25 mouse cellular contexts compared by ENCODE assay signal in genomic region chr1:159650486-159650885, GRCm38 (mm10).
A peak's percentile ranks its signal among the peaks of the same experiment; 100 is the strongest.
DNase-seq lines count a peak whose midpoint lies in the region; ATAC-seq lines count a peak whose summit lies in the region.
"Had no signal": no experiment of that assay in that cellular context is flagged by ENCODE, and none has a peak within 500 bp of the region (broad histone marks: within the 10 kb centered on the region; RNA-seq: fewer than 3 reads in every experiment).

No protein-coding gene starts in this region.

- no peak overlapping the region for H3K4me3 ChIP-seq in hindbrain, embryonic 10.5 days
- no peak overlapping the region for H3K4me3 ChIP-seq in hindbrain, embryonic 13.5 days
- H3K4me3 ChIP-seq in midbrain, embryonic 16.5 days (ENCODE audit: low read depth, low read length) = no peak overlapping the region
- no peak overlapping the region for H3K4me3 ChIP-seq in midbrain, embryonic 13.5 days (replicated peaks)
- H3K4me3 ChIP-seq in embryonic facial prominence, embryonic 10.5 days = no peak overlapping the region
- H3K4me3 ChIP-seq: embryonic facial prominence, embryonic 12.5 days; forebrain, embryonic 10.5 days; forebrain, embryonic 15.5 days; megakaryocyte, embryonic 14.5 days; myocyte; neural tube, embryonic 12.5 days had no signal

- peak; percentile 29 for DNase-seq in hindbrain, embryonic 10.5 days (ENCODE audit: low spot score)
- peak; percentile 16 for DNase-seq in embryonic facial prominence, embryonic 10.5 days (ENCODE audit: low spot score)
- DNase-seq in cerebellum, adult 9-11 months = no peak
- no peak for DNase-seq in frontal cortex, postnatal 25 days (ENCODE audit: low spot score in 2 of 2)
- DNase-seq: adrenal gland, postnatal 10 days; cerebellum, adult 11 months; cerebellum, adult 9-10 months; gastrocnemius, postnatal 10 days; kidney, adult 11 months; kidney, postnatal 14 days; liver; lung, adult 2 months; thymus, postnatal 4 days had no signal

- H3K27ac ChIP-seq in hindbrain, embryonic 10.5 days = peak overlapping the region; percentile 71; the same call in 1 of the 2 replicates
- H3K27ac ChIP-seq in hindbrain, embryonic 13.5 days = no peak overlapping the region
- H3K27ac ChIP-seq in midbrain, embryonic 16.5 days (ENCODE audit: low read length) = no peak overlapping the region
- no peak overlapping the region for H3K27ac ChIP-seq in midbrain, embryonic 13.5 days
- no peak overlapping the region for H3K27ac ChIP-seq in embryonic facial prominence, embryonic 10.5 days (replicated peaks)
- H3K27ac ChIP-seq: embryonic facial prominence, embryonic 12.5 days; forebrain, embryonic 10.5 days; forebrain, embryonic 15.5 days; hindbrain, embryonic 14.5 days; liver, embryonic 14.5 days; neural tube, embryonic 12.5 days had no signal

- no peaks in the 10 kb centered on the region for H3K27me3 ChIP-seq in hindbrain, embryonic 10.5 days (ENCODE audit: insufficient read depth, poor library complexity, severe bottlenecking)
- H3K27me3 ChIP-seq in hindbrain, embryonic 13.5 days = no peaks in the 10 kb centered on the region
- no peaks in the 10 kb centered on the region for H3K27me3 ChIP-seq in midbrain, embryonic 16.5 days (ENCODE audit: control insufficient read depth, insufficient read depth, low read depth, low read length)
- no peaks in the 10 kb centered on the region for H3K27me3 ChIP-seq in midbrain, embryonic 13.5 days
- H3K27me3 ChIP-seq in embryonic facial prominence, embryonic 10.5 days (replicated peaks; ENCODE audit: low read depth, poor library complexity, severe bottlenecking) = 0 out of 2 replicates have a peak, but pooled peaks cover 5% of the 10 kb centered on the region
- H3K27me3 ChIP-seq: embryonic facial prominence, embryonic 12.5 days; forebrain, embryonic 15.5 days; megakaryocyte, embryonic 14.5 days; neural tube, embryonic 12.5 days had no signal

- H3K9me3 ChIP-seq in hindbrain, embryonic 10.5 days = no peaks in the 10 kb centered on the region
- H3K9me3 ChIP-seq in hindbrain, embryonic 13.5 days = no peaks in the 10 kb centered on the region
- no peaks in the 10 kb centered on the region for H3K9me3 ChIP-seq in midbrain, embryonic 16.5 days (replicated peaks; ENCODE audit: control insufficient read depth, low read length, poor library complexity, severe bottlenecking)
- H3K9me3 ChIP-seq in midbrain, embryonic 13.5 days = no peaks in the 10 kb centered on the region
- H3K9me3 ChIP-seq in embryonic facial prominence, embryonic 10.5 days = no peaks in the 10 kb centered on the region
- H3K9me3 ChIP-seq: embryonic facial prominence, embryonic 12.5 days; forebrain, embryonic 10.5 days; forebrain, embryonic 15.5 days; megakaryocyte, embryonic 14.5 days; neural tube, embryonic 12.5 days had no signal

- H3K4me2 ChIP-seq in hindbrain, embryonic 13.5 days = no peak overlapping the region
- H3K4me2 ChIP-seq in midbrain, embryonic 16.5 days (ENCODE audit: low read length) = no peak overlapping the region
- H3K4me2 ChIP-seq in midbrain, embryonic 13.5 days (replicated peaks) = no peak overlapping the region
- H3K4me2 ChIP-seq: embryonic facial prominence, embryonic 12.5 days; forebrain, embryonic 15.5 days; hindbrain, embryonic 14.5 days; neural tube, embryonic 12.5 days had no signal

- peaks cover 22% of the 10 kb centered on the region for H3K4me1 ChIP-seq in hindbrain, embryonic 10.5 days (replicated peaks)
- peaks cover 18% of the 10 kb centered on the region; the same call in 1 of the 2 replicates for H3K4me1 ChIP-seq in hindbrain, embryonic 13.5 days (replicated peaks)
- no peaks in the 10 kb centered on the region for H3K4me1 ChIP-seq in midbrain, embryonic 16.5 days (ENCODE audit: control insufficient read depth, insufficient read depth, low read length)
- peaks cover 16% of the 10 kb centered on the region for H3K4me1 ChIP-seq in midbrain, embryonic 13.5 days (replicated peaks)
- H3K4me1 ChIP-seq in embryonic facial prominence, embryonic 10.5 days = peaks cover 18% of the 10 kb centered on the region
- H3K4me1 ChIP-seq: embryonic facial prominence, embryonic 12.5 days; forebrain, embryonic 15.5 days; megakaryocyte, embryonic 14.5 days had no signal

- H3K9ac ChIP-seq in hindbrain, embryonic 13.5 days = no peak overlapping the region
- H3K9ac ChIP-seq in midbrain, embryonic 16.5 days (ENCODE audit: low read depth, low read length) = no peak overlapping the region
- H3K9ac ChIP-seq in midbrain, embryonic 13.5 days (replicated peaks) = no peak overlapping the region
- H3K9ac ChIP-seq: embryonic facial prominence, embryonic 12.5 days; forebrain, embryonic 15.5 days; hindbrain, embryonic 14.5 days; liver, embryonic 14.5 days; neural tube, embryonic 12.5 days had no signal

- WGBS in hindbrain, embryonic 10.5 days = 12% methylated on average over 4 of the region's 4 CpGs
- WGBS in hindbrain, embryonic 13.5 days = 19% methylated on average over 4 of the region's 4 CpGs
- 10% methylated on average over 4 of the region's 4 CpGs for WGBS in midbrain, embryonic 16.5 days
- 11% methylated on average over 4 of the region's 4 CpGs for WGBS in midbrain, embryonic 13.5 days
- 16% methylated on average over 4 of the region's 4 CpGs for WGBS in embryonic facial prominence, embryonic 10.5 days

- H3K36me3 ChIP-seq in hindbrain, embryonic 10.5 days = no peaks in the 10 kb centered on the region
- H3K36me3 ChIP-seq in hindbrain, embryonic 13.5 days = no peaks in the 10 kb centered on the region
- no peaks in the 10 kb centered on the region for H3K36me3 ChIP-seq in midbrain, embryonic 16.5 days (ENCODE audit: control insufficient read depth, insufficient read depth, low read length)
- no peaks in the 10 kb centered on the region for H3K36me3 ChIP-seq in midbrain, embryonic 13.5 days
- H3K36me3 ChIP-seq in embryonic facial prominence, embryonic 10.5 days (replicated peaks) = no peaks in the 10 kb centered on the region
- H3K36me3 ChIP-seq: embryonic facial prominence, embryonic 12.5 days; forebrain, embryonic 10.5 days; forebrain, embryonic 15.5 days; neural tube, embryonic 12.5 days had no signal

- ATAC-seq in hindbrain, embryonic 13.5 days (ENCODE audit: low FRiP score) = no peak
- ATAC-seq in midbrain, embryonic 16.5 days = peak; percentile 30; the same call in 1 of the 2 replicates
- no peak for ATAC-seq in midbrain, embryonic 13.5 days
- ATAC-seq: forebrain, embryonic 15.5 days; inflammation-experienced regulatory T-cells, adult 6 months had no signal

Comparison
In these comparisons a context has a peak if more than half of its experiments do, and no peak if none do; other contexts are left out.
1. DNase-seq: peak in hindbrain, embryonic 10.5 days (single experiment) and embryonic facial prominence, embryonic 10.5 days (single experiment); none in cerebellum, adult 9-11 months (single experiment) and frontal cortex, postnatal 25 days (0 of 2).